Mouse (Mus musculus) limb, embryonic 11.5 days (tissue): Measurements from ENCODE around the gene Ttll5. TPM values are rescaled to one million over a fixed set of nuclear protein-coding genes. Genes with fewer than 3 reads are reported as not detected.

Experiments used
- ATAC-seq: fragments of 200-750 bp; cut with Nextera tagmentation; 2 replicates; pipeline ENCODE4 v1.8.0; 2017; ENCODE audit warnings: low read depth; ENCODE audit not compliant: insufficient number of reproducible peaks, low FRiP score, low TSS enrichment
- DNase-seq: peaks from one replicate; pipeline ENCODE4 v3.0.0-alpha.2; 2015; ENCODE audit warnings: low spot score
- H3K27ac ChIP-seq: fragments of 300-500 bp; sonication (generic); replicated peaks from 2 replicates; pipeline ENCODE4 v1.5.1; 2014; ENCODE audit warnings: low read depth, mild to moderate bottlenecking, low read length
- H3K27me3 ChIP-seq: fragments of 300-500 bp; sonication (generic); 2 replicates; pipeline ENCODE4 v1.6.1; 2014; ENCODE audit warnings: mild to moderate bottlenecking, low read length, mixed read lengths; ENCODE audit not compliant: control insufficient read depth, insufficient read depth
- H3K36me3 ChIP-seq: fragments of 300-500 bp; sonication (generic); 2 replicates; pipeline ENCODE4 v1.6.1; 2014; ENCODE audit warnings: mild to moderate bottlenecking, low read length, moderate library complexity, mixed read lengths; ENCODE audit not compliant: control insufficient read depth, insufficient read depth
- H3K4me1 ChIP-seq: fragments of 300-500 bp; sonication (generic); 2 replicates; pipeline ENCODE4 v1.6.1; 2014; ENCODE audit warnings: low read length, mixed read lengths; ENCODE audit not compliant: control insufficient read depth, insufficient read depth
- H3K4me2 ChIP-seq: fragments of 300-500 bp; sonication (generic); 2 replicates; pipeline ENCODE4 v1.6.1; 2014; ENCODE audit warnings: low read depth, mild to moderate bottlenecking, moderate library complexity; ENCODE audit not compliant: severe bottlenecking
- H3K4me3 ChIP-seq: fragments of 300-500 bp; sonication (generic); 2 replicates; pipeline ENCODE4 v1.5.1; 2014; ENCODE audit warnings: low read depth, low read length
- H3K9ac ChIP-seq: fragments of 300-500 bp; sonication (generic); 2 replicates; pipeline ENCODE4 v1.6.1; 2014; ENCODE audit warnings: mild to moderate bottlenecking, low read length
- H3K9me3 ChIP-seq: fragments of 300-500 bp; sonication (generic); 2 replicates; pipeline ENCODE4 v1.6.1; 2016; ENCODE audit warnings: low read length; ENCODE audit not compliant: control insufficient read depth
- WGBS: fragments of 180-500 bp; shearing (Covaris S2); extraction: QIAGEN DNeasy Blood & Tissue Kit; methylation state at CpG from one replicate; pipeline ENCODE4 v1.1.7; 2014; 5-methylcytosine and 5-hydroxymethylcytosine counted together
- polyA plus RNA-seq: library from polyadenylated mRNA; unstranded; fragments of >200 nt; fragmentation: Nextera tagmentation; extraction: Ambion mirVana; gene quantifications from 2 replicates; pipeline ENCODE4 v1.2.1, GENCODE M21; 2014

Ttll5 gene
- polyA plus RNA-seq, 1 experiment from 2014 or later: 22.4 TPM

GRCm38 (mm10) chr12:86100711-86101110 lies 276.3 kb downstream of the Ttll5 start:
- no peaks in the 10 kb centered on the region for H3K36me3 ChIP-seq
- H3K9ac ChIP-seq: no peak overlapping the region
- H3K4me3 ChIP-seq: no peak overlapping the region
- WGBS: 75% methylated on average over 3 of the region's 3 CpGs
- no peaks in the 10 kb centered on the region for H3K4me1 ChIP-seq
- DNase-seq (no peak), ATAC-seq (no peak)
- H3K27me3 ChIP-seq: no peaks in the 10 kb centered on the region
- H3K4me2 ChIP-seq: no peak overlapping the region
- no peaks in the 10 kb centered on the region for H3K9me3 ChIP-seq
- H3K27ac ChIP-seq: no peak overlapping the region

- Histone ChIP-seq H3K9me3 (no peaks in the 10 kb centered on the region), H3K4me2 (no peak overlapping the region), H3K4me3 (no peak overlapping the region), H3K4me1 (no peaks in the 10 kb centered on the region), H3K9ac (no peak overlapping the region), H3K27me3 (no peaks in the 10 kb centered on the region), H3K36me3 (no peaks in the 10 kb centered on the region), H3K27ac (no peak overlapping the region)
- ATAC-seq (no peak), DNase-seq (no peak)
- WGBS: 81% methylated on average over 8 of the region's 8 CpGs
Measured at GRCm38 (mm10) chr12:86102686-86103085, 278.2 kb downstream of the Ttll5 start.

DNA sequence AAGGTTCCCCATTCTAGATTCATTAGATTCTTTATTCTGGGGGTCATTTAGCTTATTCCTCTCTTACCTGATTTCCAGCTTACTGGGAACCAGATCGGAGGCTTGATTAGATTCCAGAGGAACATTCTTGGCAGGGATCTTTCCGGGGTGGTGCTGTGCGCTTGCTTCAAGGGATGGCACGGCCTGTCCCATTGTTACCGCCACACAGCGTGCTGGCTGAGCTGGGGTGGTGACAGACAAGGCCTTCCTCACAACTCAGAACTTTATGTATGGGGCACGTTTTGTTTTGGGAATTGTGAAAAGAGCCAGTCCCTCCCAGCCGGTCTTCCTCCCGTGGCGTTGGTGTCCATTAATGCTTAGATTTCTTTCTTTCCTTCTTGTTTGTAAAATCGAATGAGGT lies 278.9 kb downstream of the Ttll5 start:
- no peaks in the 10 kb centered on the region for H3K36me3 ChIP-seq
- no peak overlapping the region for H3K4me3 ChIP-seq
- H3K4me2 ChIP-seq: no peak overlapping the region
- WGBS: 88% methylated on average over 11 of the region's 11 CpGs
- H3K9me3 ChIP-seq: no peaks in the 10 kb centered on the region
- no peak overlapping the region for H3K27ac ChIP-seq
- no peak overlapping the region for H3K9ac ChIP-seq
- DNase-seq: no peak
- no peaks in the 10 kb centered on the region for H3K4me1 ChIP-seq
- H3K27me3 ChIP-seq: no peaks in the 10 kb centered on the region
- no peak for ATAC-seq

GRCm38 (mm10) chr12:86103852-86104251 lies 279.4 kb downstream of the Ttll5 start:
- WGBS: 70% methylated on average over 8 of the region's 8 CpGs
- no peak overlapping the region for H3K27ac ChIP-seq
- H3K9ac ChIP-seq: no peak overlapping the region
- DNase-seq (no peak), ATAC-seq (no peak)
- no peak overlapping the region for H3K4me2 ChIP-seq
- H3K4me1 ChIP-seq: no peaks in the 10 kb centered on the region
- no peaks in the 10 kb centered on the region for H3K9me3 ChIP-seq
- H3K4me3 ChIP-seq: no peak overlapping the region
- no peaks in the 10 kb centered on the region for H3K36me3 ChIP-seq
- no peaks in the 10 kb centered on the region for H3K27me3 ChIP-seq

- no peaks in the 10 kb centered on the region for H3K27me3 ChIP-seq
- H3K9ac ChIP-seq: no peak overlapping the region
- H3K27ac ChIP-seq: no peak overlapping the region
- no peaks in the 10 kb centered on the region for H3K4me1 ChIP-seq
- H3K4me2 ChIP-seq: no peak overlapping the region
- H3K4me3 ChIP-seq: no peak overlapping the region
- 91% methylated on average over 11 of the region's 11 CpGs for WGBS
- ATAC-seq (no peak), DNase-seq (no peak)
- no peaks in the 10 kb centered on the region for H3K9me3 ChIP-seq
- H3K36me3 ChIP-seq: no peaks in the 10 kb centered on the region
Measured at GRCm38 (mm10) chr12:86104297-86104696, 279.8 kb downstream of the Ttll5 start.

GRCm38 (mm10) chr12:86105546-86105945 lies 281.1 kb downstream of the Ttll5 start:
- Histone ChIP-seq H3K9me3 (no peaks in the 10 kb centered on the region), H3K4me1 (no peaks in the 10 kb centered on the region), H3K9ac (no peak overlapping the region), H3K36me3 (no peaks in the 10 kb centered on the region), H3K27me3 (no peaks in the 10 kb centered on the region), H3K4me2 (no peak overlapping the region), H3K4me3 (no peak overlapping the region), H3K27ac (no peak overlapping the region)
- WGBS: 77% methylated on average over 9 of the region's 10 CpGs
- DNase-seq: no peak
- no peak for ATAC-seq

- no peak overlapping the region for H3K4me2 ChIP-seq
- DNase-seq: no peak
- H3K4me1 ChIP-seq: no peaks in the 10 kb centered on the region
- H3K9ac ChIP-seq: no peak overlapping the region
- no peak overlapping the region for H3K4me3 ChIP-seq
- no peaks in the 10 kb centered on the region for H3K36me3 ChIP-seq
- no peaks in the 10 kb centered on the region for H3K27me3 ChIP-seq
- no peak overlapping the region for H3K27ac ChIP-seq
- 90% methylated on average over 9 of the region's 9 CpGs for WGBS
- H3K9me3 ChIP-seq: no peaks in the 10 kb centered on the region
- ATAC-seq: no peak
Measured at GRCm38 (mm10) chr12:86106086-86106485, 281.6 kb downstream of the Ttll5 start.

DNA sequence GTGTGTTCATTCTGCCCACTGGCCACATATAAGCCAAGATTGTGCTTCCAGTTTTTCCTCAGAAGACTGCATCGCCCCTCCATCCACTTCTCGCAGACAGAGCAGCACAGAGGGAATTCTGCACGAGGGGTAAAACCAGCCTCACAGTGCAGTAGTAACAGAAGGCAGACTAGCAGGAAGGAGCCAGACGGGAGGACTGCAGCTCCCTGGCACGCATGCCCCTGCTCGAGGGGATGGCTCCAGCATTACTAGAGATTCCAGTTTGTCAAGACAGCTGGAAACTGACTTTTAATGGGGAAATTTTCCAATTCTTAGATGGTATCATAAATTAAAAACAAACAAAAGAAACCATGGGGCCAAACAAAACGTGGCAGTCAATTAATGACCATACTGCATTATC lies 283.2 kb downstream of the Ttll5 start:
- ATAC-seq (no peak), DNase-seq (no peak)
- Histone ChIP-seq H3K9ac (no peak overlapping the region), H3K27me3 (no peaks in the 10 kb centered on the region), H3K4me1 (no peaks in the 10 kb centered on the region), H3K4me2 (no peak overlapping the region), H3K27ac (no peak overlapping the region), H3K9me3 (no peaks in the 10 kb centered on the region), H3K36me3 (no peaks in the 10 kb centered on the region), H3K4me3 (no peak overlapping the region)
- WGBS: 69% methylated on average over 7 of the region's 7 CpGs

DNA sequence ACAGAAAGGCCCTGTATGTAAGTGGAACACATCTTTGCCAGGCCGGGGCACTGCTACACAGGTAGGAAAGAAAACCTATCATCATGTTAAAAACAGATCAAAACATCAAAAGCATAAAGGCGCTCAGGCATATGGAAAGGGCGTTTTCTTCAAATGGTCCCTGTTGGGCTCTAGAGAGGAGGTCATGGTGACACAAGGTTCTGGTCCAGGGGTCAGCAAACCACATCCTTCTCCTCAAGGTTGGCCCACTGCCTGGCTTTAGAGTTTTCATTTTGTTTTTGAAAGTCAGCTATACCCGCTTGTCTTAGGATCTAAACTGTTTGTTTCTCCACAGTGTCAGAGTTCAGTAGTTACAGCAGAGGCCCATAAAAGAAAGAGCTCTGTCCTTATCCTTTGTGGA lies 285.1 kb downstream of the Ttll5 start:
- no peak for DNase-seq
- no peaks in the 10 kb centered on the region for H3K9me3 ChIP-seq
- no peaks in the 10 kb centered on the region; the same call in 1 of the 2 replicates for H3K36me3 ChIP-seq
- no peak overlapping the region for H3K9ac ChIP-seq
- no peaks in the 10 kb centered on the region for H3K4me1 ChIP-seq
- 86% methylated on average over 4 of the region's 4 CpGs for WGBS
- no peak overlapping the region for H3K4me3 ChIP-seq
- H3K27me3 ChIP-seq: no peaks in the 10 kb centered on the region
- no peak for ATAC-seq
- H3K4me2 ChIP-seq: no peak overlapping the region
- no peak overlapping the region for H3K27ac ChIP-seq
